Comparison of ENCODE assay signal across 8 mouse cellular contexts in the genomic region with DNA sequence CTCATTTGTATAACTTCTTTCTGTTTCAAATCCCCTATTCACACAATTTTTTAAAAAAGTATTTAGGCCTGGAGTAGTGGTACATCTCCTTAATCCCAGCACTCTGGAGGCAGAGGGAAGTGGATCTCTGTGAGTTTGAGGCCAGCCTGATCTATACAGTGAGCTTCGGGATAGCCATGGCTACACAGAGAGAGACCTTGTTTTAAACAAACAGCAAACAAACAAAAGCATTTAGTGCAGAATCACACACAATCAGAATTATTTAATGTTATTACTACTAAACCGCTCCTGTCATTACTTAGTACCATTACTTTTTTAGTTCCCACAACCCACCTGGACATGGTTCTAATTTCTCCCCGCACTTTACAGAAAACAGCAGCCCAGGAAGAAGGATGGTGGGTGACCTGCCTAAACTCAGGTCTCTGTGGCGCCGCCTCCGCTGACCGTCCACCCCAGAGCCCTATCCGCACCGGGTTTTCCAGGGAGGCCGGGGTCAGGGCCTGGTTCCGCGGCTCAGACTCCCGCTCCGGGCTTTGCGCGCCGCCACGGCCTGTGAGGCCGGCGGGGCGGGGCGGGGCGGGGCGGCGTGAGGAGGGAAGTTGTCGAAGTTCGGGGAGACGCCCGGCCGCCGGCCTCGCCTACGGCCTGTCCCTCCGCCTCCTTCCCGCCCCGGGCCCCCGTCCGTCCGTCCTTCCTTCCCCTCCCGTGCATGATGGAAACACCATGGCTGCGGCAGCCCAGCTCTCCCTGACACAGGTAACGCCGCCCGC. TPM values are rescaled to one million over a fixed set of nuclear protein-coding genes. Genes with fewer than 3 reads are reported as not detected.
DNase-seq lines count a peak whose midpoint lies in the region; ATAC-seq and TF ChIP-seq lines count a peak whose summit lies in the region.

A gene (plus strand): TSS at position 580 of the 770 bp plus-strand sequence.

- peak within 1 kb of the TSS; percentile 68 for H3K9ac ChIP-seq in forebrain, embryonic 15.5 days (replicated peaks)

- ATAC-seq in forebrain, embryonic 15.5 days (replicated peaks) = peak; percentile 95
- ATAC-seq in neutrophil, adult 5-6 weeks (ENCODE audit: extremely low read depth, insufficient number of reproducible peaks, low FRiP score, poor library complexity, severe bottlenecking) = peak; percentile 92

- TF ChIP-seq POLR2A in lung, adult 2 months (IDR thresholded peaks at IDR 0.05; ENCODE audit: borderline replicate concordance, extremely low read depth, low read depth, low read length) = peak; percentile 67; the same call in 1 of the 2 replicates

- peak; percentile 89 for DNase-seq in ES-CJ7 (ENCODE audit: low read depth, low spot score)
- DNase-seq in cerebellum, adult 11 months = peak; percentile 87
- peak; percentile 88 for DNase-seq in heart, postnatal 25 days (ENCODE audit: low spot score)
- DNase-seq in layer of hippocampus, adult 18-20 months (ENCODE audit: low spot score in 2 of 2) = peak; percentile 56 to 78
- peak; percentile 94 for DNase-seq in lung, adult 2 months
- DNase-seq in thymus, adult 18-20 months = peak; percentile 78 to 80

- H3K27ac ChIP-seq in forebrain, embryonic 15.5 days (replicated peaks) = peak within 1 kb of the TSS; percentile 38; the same call in 1 of the 2 replicates

- H3K4me1 ChIP-seq in forebrain, embryonic 15.5 days = peaks cover 7% of the 10 kb centered on the region; the same call in 1 of the 2 replicates
- H3K4me1 ChIP-seq in lung, adult 2 months (ENCODE audit: control insufficient read depth, insufficient read depth, low read length) = peaks cover 12% of the 10 kb centered on the region

- no peaks in the 10 kb centered on the region for H3K27me3 ChIP-seq in forebrain, embryonic 15.5 days

- intact Hi-C loops in heart, postnatal 25 days (cut with DNase I) = loop anchor here (5.0 to 10.0 kb wide), 3 partner anchors 78 to 435 kb away; a partner anchor contains a TSS

- peak within 1 kb of the TSS; percentile 90 for H3K4me3 ChIP-seq in forebrain, embryonic 15.5 days
- H3K4me3 ChIP-seq in lung, adult 2 months (replicated peaks; ENCODE audit: extremely low read depth, low read depth, low read length) = peak within 1 kb of the TSS; percentile 86

- 3% methylated on average over 44 of the region's 44 CpGs for WGBS in forebrain, embryonic 15.5 days
- WGBS in lung, adult 2 months = 2% methylated on average over 42 of the region's 44 CpGs

- H3K4me2 ChIP-seq in forebrain, embryonic 15.5 days (replicated peaks) = peak within 1 kb of the TSS; percentile 88

- TF ChIP-seq CTCF in lung, adult 2 months (IDR thresholded peaks at IDR 0.05; ENCODE audit: insufficient read depth, low read length) = no peak

- H3K36me3 ChIP-seq in forebrain, embryonic 15.5 days = no peaks in the 10 kb centered on the region

- no peaks in the 10 kb centered on the region for H3K9me3 ChIP-seq in forebrain, embryonic 15.5 days

RNA-seq across cellular contexts. Expression of the gene that starts here (rescaled TPM):
- 39.6 and 40.6 TPM in 2 replicates for polyA plus RNA-seq in forebrain, embryonic 15.5 days (2015; fragmentation: Nextera tagmentation; extraction: Ambion mirVana)
- total RNA-seq in heart, postnatal 25 days (2021) = 10 to 100 TPM; 42.6 to 47.6 TPM
- total RNA-seq in layer of hippocampus, adult 18-20 months (2021) = 100 to 1,000 TPM; 218 to 234 TPM
- polyA plus RNA-seq in lung, adult 2 months (2012; rRNA removed) = 11.0 and 18.9 TPM in 2 replicates
- total RNA-seq in neutrophil, adult 5-6 weeks (2017) = 75.4 and 96.3 TPM in 2 replicates

Comparison
In these comparisons a context has a peak if more than half of its experiments do, and no peak if none do; other contexts are left out.
1. Peak in every context shown above with its lines: DNase-seq, ATAC-seq, H3K4me3 ChIP-seq and H3K27ac ChIP-seq.